Mouse (Mus musculus) embryo, embryonic 10.5 days (tissue): ENCODE measurements at regions not wholly inside any gene's neighbourhood (a gene's known extent, or its start where the extent isn't known, plus 50 kb on each side); places are given as distances from the start of the nearest gene placed in this dataset.

Experiments used
- DNase-seq: peaks from one replicate; pipeline ENCODE4 v3.0.0-alpha.2; 2015; ENCODE audit warnings: low spot score

DNA sequence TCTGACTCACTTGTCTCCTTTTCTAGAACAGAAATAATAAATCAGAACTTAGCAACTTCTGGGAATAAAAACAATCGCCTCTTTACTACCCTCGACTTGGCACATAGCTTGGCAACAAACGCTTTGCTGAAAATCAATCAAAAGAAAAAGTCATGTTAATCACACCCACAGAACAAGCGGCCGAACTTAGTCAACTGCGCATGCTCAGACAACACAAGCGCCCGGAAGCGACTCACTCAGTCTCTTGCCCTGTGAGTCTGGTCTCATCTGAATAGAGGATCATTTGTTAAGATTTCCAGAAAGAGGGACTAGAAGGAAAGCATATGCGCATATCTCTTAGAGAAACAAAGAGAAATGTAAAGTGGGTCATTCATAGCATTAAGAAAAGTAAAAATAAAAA, 375.8 kb downstream of the Gpd2 start:
- DNase-seq, result peak; percentile 68

GRCm38 (mm10) chr2:57614587-57614991, 377.2 kb downstream of the Gpd2 start:
- DNase-seq, result peak; percentile 47

DNA sequence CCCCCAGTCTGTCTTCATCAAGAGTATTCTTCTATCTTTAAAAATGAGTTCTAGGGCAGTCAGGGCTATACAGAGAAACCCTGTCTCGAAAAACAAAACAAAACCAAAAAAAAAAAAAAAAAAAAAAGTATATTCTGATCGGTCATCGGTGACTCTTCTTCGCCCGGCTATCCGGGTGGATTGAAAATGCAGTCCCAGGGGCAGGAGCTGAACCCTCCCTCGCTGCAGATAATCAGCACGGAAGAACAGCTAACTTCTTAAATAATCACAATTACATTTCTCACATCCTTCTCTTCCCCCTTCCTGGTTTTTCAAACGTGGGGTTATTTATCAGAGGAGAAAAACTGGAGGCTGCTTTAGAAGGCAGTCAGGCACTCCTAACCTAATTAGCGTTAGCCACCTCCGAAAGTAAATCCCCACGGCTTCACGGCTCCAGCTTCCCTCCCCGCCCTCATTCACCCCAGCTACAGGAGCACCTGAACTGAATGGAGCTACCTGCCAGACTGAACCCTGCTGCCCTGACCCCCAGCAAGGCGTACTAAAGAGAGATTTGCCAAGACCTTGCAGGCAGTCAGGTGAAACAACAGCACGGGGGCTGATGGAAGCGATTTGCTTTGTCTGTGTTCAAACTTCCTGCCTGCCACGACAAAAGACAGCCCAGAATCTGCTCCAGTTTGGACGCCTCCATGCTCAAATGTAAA, 379.2 kb downstream of the Gpd2 start:
- peak; percentile 43 for DNase-seq

DNA sequence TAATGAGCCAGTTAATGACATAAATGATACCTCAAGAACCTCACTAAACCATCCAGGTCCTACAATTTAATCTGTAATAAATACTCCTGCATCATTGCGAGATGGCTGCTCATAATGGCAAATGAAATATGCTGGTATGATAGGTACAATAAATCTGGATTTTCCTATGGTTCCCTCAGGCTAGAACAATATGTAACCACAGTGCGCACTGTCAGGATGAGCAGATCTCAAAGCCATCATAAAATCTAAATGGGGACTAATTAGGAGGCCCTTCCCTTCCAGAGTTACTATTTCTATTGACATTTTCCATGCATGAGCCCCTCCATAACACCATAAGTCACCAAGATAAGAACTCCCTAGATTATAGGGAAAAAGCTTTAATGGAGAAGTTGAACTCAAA, 379.8 kb downstream of the Gpd2 start:
- DNase-seq, result peak; percentile 1

DNA sequence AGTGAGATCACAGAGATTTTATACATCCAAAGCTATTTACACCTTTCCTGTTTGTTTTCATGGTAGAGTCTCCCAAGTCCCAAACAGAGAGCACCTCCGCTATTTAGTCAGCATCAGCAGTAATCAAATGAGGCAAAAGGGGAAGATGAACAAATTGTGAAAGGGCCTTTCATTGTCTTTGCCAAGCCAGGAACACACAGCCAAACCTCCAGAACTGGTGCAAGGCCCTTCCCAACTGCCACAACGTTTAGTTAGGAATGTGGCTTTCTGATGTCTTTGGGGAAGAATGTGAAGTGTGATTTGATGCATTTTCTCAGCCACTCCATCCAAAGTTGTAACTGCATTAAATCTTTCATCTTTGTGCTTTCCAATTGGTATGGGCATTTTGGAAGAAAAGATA, 353.6 kb upstream of the Galnt5 start:
- no peak for DNase-seq

GRCm38 (mm10) chr2:57644541-57644940, 353.1 kb upstream of the Galnt5 start:
- no peak for DNase-seq

DNA sequence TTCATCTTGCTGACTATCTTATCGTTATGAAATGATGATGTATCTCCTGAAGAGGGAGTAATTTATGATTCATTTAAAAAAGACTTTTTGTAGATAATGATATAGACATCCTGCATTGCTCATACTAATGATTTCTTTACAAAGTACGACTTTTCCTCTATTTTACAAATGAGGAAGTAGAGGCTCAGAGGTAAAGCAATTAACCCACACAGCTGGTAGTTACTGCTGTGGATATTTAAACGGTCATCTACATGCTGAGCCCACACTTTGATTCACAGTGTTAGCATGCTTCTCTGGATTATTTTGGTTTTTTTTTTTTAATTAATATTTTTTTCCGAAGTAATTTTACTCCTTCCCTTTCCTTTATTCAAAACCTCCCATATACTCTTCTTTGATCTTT, 348.7 kb upstream of the Galnt5 start:
- no peak for DNase-seq

DNA sequence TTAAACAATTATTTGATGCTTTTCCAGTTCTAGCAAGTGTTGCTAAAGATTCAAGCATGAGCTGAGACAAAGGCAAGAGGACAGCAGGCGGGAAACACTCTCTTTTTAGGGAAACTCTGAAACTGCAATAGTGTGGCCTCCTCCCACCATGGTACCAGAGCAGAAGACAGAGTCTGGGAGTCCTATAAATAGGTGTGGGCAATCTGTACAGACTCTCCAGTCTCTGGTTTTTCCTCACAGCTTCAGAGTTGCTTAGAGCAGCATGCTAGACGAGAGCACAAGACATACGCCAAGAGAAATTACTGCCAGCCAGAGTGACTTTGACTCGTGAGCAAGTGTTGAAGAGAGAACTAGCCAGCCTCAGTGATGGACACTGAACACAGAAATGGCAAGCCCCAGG, 340.3 kb upstream of the Galnt5 start:
- DNase-seq, result no peak

DNA sequence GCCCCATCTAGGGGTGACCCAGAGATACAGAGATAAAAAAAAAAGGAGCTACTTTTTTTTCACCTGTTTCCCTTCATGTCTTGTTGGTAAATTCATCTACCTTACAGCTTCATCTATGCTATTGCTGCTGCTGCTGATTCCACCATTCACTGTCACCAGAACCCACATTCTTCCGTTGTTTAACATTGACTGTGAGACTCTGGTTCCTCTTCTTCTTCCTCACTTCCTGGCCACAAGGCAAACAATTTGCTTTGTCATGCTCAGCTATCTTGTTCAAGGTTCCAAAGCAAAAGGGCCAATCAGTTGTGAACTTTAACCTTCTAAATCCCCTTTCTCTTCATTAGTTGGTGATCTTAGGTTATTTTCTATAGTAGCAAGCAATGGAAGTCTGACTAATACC, 335.8 kb upstream of the Galnt5 start:
- no peak for DNase-seq

- DNase-seq, result no peak
Measured at GRCm38 (mm10) chr2:57672007-57672643, 325.6 kb upstream of the Galnt5 start.

DNA sequence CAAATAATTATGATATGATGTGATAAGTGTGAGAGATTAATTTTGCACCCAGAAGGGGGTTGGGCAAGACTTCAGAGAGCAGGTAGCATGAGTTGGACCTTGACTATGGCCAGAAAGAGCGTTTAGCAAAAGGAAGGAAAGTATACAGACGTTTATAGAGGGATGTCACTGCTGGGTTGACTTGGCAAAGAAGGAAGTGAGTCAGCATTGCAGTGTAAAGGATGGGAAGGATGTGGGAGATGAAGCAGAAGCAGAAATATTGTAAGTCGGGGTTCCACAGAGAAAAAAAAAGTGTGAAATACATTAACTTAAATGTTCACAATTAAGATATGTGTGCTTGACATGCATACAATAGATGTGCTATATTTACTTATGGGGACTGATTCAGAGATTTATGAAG, 307.8 kb upstream of the Galnt5 start:
- DNase-seq, result no peak

GRCm38 (mm10) chr2:57696992-57697772, 300.5 kb upstream of the Galnt5 start:
- peak; percentile 11 for DNase-seq

DNA sequence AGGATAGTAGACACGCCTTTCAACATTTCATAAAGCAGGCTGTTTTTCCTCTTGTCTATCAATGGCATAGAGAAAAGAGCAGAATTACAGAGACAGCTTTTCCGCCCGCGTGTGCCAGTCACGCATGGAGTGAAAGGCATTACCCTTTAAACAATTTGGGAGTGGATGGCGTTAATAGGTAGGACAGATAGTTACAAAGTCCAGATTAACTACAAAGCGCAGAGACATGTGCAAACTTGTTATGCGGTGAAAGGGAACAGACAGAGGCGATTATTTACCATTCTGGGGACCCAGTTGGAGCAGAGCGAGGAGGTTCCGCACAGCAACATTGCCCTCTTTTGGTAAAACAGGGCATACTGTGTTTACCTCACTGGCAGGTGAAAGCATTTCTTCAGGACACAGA, 299.0 kb upstream of the Galnt5 start:
- peak; percentile 82 for DNase-seq

GRCm38 (mm10) chr2:57699226-57699625, 298.5 kb upstream of the Galnt5 start:
- DNase-seq, result peak; percentile 45

DNA sequence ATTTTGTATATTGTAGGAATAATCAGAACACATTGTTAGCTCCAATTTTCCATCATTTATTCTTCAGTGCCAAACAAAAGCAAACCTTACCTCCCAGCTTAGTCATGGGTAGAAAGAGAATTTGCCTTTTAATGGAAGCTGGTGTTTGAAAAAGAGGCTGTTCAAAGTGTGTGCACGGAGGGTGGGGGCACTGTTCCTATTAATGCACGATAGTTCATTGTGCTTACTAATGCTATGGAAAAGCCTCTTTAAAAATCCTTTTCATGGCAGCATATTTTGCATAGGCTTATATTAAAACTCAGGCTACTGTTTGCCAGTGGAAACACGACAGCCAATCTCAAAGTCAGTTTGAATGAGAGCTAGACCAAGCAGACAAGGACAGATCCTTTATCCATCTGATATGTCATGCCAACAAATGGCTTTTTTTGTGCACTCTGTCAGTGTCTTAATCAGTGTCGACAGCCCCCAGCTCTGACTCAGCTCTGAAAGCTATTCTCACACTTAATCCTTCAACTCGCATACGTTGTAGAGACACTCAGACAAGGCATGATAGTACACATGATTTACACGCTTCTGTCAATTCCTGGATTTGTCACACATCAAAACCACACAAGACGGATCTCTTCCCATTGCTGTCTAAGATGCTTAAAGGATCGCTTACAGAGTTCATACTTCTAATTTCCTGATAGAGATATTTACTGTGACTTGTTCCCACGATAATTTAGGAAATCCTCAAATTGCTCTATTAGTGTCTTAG, 280.8 kb upstream of the Galnt5 start:
- DNase-seq, result peak; percentile 27
